Mouse (Mus musculus) CD4-positive, CD25-positive, alpha-beta regulatory T cell (primary cell): ENCODE results near the gene Pi4k2a. TPM values are rescaled to one million over a fixed set of nuclear protein-coding genes. Genes with fewer than 3 reads are reported as not detected.

Experiments
- polyA plus RNA-seq: library from polyadenylated mRNA; unstranded; fragments of 100-300 nt; shearing (Covaris generic); gene quantifications from one replicate; pipeline ENCODE4 v1.2.1, GENCODE M21; 2017

Pi4k2a gene
- polyA plus RNA-seq: 43.0 TPM

GRCm38 (mm10) chr19:42089748-42090595 lies at the start of gene Pi4k2a:
Gene Pi4k2a, plus strand, starts transcription at chr19:42090470.

GRCm38 (mm10) chr19:42045269-42046102 lies 44.8 kb upstream of the Pi4k2a start, which contains the start of gene Hoga1:
Gene Hoga1, plus strand, starts transcription at chr19:42045610.

GRCm38 (mm10) chr19:42051948-42052347 lies 38.3 kb upstream of the Pi4k2a start, which contains the start of gene 4933411K16Rik:
Gene 4933411K16Rik, plus strand, starts transcription at chr19:42052248.

DNA sequence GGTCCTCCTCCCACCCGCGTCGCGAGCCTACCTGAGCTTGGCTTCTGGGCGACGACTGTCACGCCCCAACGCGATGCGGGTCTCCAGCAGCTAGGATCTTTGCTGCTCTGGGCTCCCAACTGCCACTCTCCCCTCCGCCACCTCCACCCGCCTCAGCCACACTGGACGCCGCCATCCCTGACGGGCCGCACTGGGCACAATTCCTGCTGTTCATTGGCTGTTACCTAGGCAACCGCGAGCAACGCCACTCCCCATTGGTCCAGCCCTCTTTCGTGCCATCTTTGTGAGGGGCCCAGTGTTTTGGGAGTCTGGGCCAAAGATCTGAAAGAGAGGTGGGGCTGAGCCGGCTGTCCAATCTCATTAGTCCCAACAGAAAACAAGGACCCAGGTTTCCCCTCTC lies 4.1 kb upstream of the Pi4k2a start, which contains the start of gene Morn4:
TSS of gene Morn4 (minus strand) at position 192 of the 400 bp plus-strand sequence.

GRCm38 (mm10) chr19:42128787-42129508 lies 38.7 kb downstream of the Pi4k2a start, which contains the start of gene Avpi1:
Gene Avpi1, minus strand, starts transcription at chr19:42129059.

GRCm38 (mm10) chr19:42147170-42147768 lies 57.0 kb downstream of the Pi4k2a start, which contains the start of gene Marveld1:
Gene Marveld1, plus strand, starts transcription at chr19:42147400.

GRCm38 (mm10) chr19:42163764-42164163 lies 73.5 kb downstream of the Pi4k2a start, which contains the start of gene Zfyve27:
Gene Zfyve27, plus strand, starts transcription at chr19:42163951.

Other genes starting within 250 kb of the Pi4k2a start
- 26.2 TPM for gene Frat2, start 242.3 kb upstream of the Pi4k2a start, polyA plus RNA-seq
- gene Rrp12, start 194.3 kb upstream of the Pi4k2a start, polyA plus RNA-seq: 20.9 TPM
- gene Pgam1, start 178.5 kb upstream of the Pi4k2a start, polyA plus RNA-seq: 114 TPM
- gene Exosc1, start 157.0 kb upstream of the Pi4k2a start, polyA plus RNA-seq: 80.7 TPM
- gene Zdhhc16, start 157.0 kb upstream of the Pi4k2a start, polyA plus RNA-seq: 68.7 TPM
- gene Mms19, start 109.3 kb upstream of the Pi4k2a start, polyA plus RNA-seq: 68.6 TPM
- 8.2 TPM for gene Ubtd1, start 108.7 kb upstream of the Pi4k2a start, polyA plus RNA-seq
- gene Ankrd2, start 54.5 kb upstream of the Pi4k2a start, polyA plus RNA-seq: not detected
- not detected for gene Hoga1, start 44.9 kb upstream of the Pi4k2a start, polyA plus RNA-seq
- gene 4933411K16Rik, start 38.2 kb upstream of the Pi4k2a start, polyA plus RNA-seq: not detected
- gene Morn4, start 4.1 kb upstream of the Pi4k2a start, polyA plus RNA-seq: 0.26 TPM
- gene Avpi1, start 38.6 kb downstream of the Pi4k2a start, polyA plus RNA-seq: 5.3 TPM
- gene Marveld1, start 56.9 kb downstream of the Pi4k2a start, polyA plus RNA-seq: 41.6 TPM
- gene Zfyve27, start 73.5 kb downstream of the Pi4k2a start, polyA plus RNA-seq: 61.9 TPM
- gene Sfrp5, start 111.8 kb downstream of the Pi4k2a start, polyA plus RNA-seq: not detected
- gene Golga7b, start 157.1 kb downstream of the Pi4k2a start, polyA plus RNA-seq: not detected